Mouse (Mus musculus): ENCODE measurements around the gene Hoxb5. TPM values are rescaled to one million over a fixed set of nuclear protein-coding genes. Genes with fewer than 3 reads are reported as not detected.
A peak's percentile ranks its signal among the peaks of the same experiment; 100 is the strongest.

Gene Hoxb5
- polyA plus RNA-seq, 1 experiment from 2014 or later, result 0.83 TPM

GRCm38 (mm10) chr11:96309288-96309687, 6.2 kb downstream of the Hoxb5 start:
- 18% methylated on average over 4 of the region's 4 CpGs for WGBS
- Histone ChIP-seq H3K9me3 (no peaks in the 10 kb centered on the region), H3K27ac (no peak overlapping the region), H3K4me3 (replicated peaks) (no peak overlapping the region), H3K36me3 (no peaks in the 10 kb centered on the region), H3K9ac (replicated peaks) (no peak overlapping the region), H3K27me3 (peaks cover 100% of the 10 kb centered on the region), H3K4me2 (no peak overlapping the region), H3K4me1 (replicated peaks) (peaks cover 3% of the 10 kb centered on the region; the same call in 1 of the 2 replicates)
- ATAC-seq (ENCODE audit: insufficient number of reproducible peaks, insufficient read depth, low FRiP score, low TSS enrichment, low read depth), result no peak

- Histone ChIP-seq H3K4me1 (replicated peaks) (peaks cover 3% of the 10 kb centered on the region; the same call in 1 of the 2 replicates), H3K36me3 (no peaks in the 10 kb centered on the region), H3K4me2 (no peak overlapping the region), H3K9ac (replicated peaks) (no peak overlapping the region), H3K27ac (no peak overlapping the region), H3K27me3 (peaks cover 100% of the 10 kb centered on the region), H3K4me3 (replicated peaks) (no peak overlapping the region), H3K9me3 (no peaks in the 10 kb centered on the region)
- no peak for ATAC-seq (ENCODE audit: insufficient number of reproducible peaks, insufficient read depth, low FRiP score, low TSS enrichment, low read depth)
- WGBS, result 5% methylated on average over 20 of the region's 20 CpGs
These were observed 7.2 kb downstream of the Hoxb5 start for GRCm38 (mm10) chr11:96310183-96310938.

- H3K27ac ChIP-seq, result no peak overlapping the region
- peaks cover 3% of the 10 kb centered on the region; the same call in 1 of the 2 replicates for H3K4me1 ChIP-seq (replicated peaks)
- 6% methylated on average over 6 of the region's 6 CpGs for WGBS
- no peak for ATAC-seq (ENCODE audit: insufficient number of reproducible peaks, insufficient read depth, low FRiP score, low TSS enrichment, low read depth)
- peak overlapping the region; percentile 23 for H3K4me3 ChIP-seq (replicated peaks)
- peak overlapping the region; percentile 42 for H3K4me2 ChIP-seq
- H3K36me3 ChIP-seq, result no peaks in the 10 kb centered on the region
- no peak overlapping the region for H3K9ac ChIP-seq (replicated peaks)
- H3K27me3 ChIP-seq, result peaks cover 100% of the 10 kb centered on the region
- no peaks in the 10 kb centered on the region for H3K9me3 ChIP-seq
These were observed 8.0 kb downstream of the Hoxb5 start for GRCm38 (mm10) chr11:96311097-96311496.

- H3K27me3 ChIP-seq, result peaks cover 100% of the 10 kb centered on the region
- H3K36me3 ChIP-seq, result no peaks in the 10 kb centered on the region
- H3K4me2 ChIP-seq, result peak overlapping the region; percentile 42
- H3K9me3 ChIP-seq, result no peaks in the 10 kb centered on the region
- no peak overlapping the region; the same call in 1 of the 2 replicates for H3K9ac ChIP-seq (replicated peaks)
- H3K27ac ChIP-seq, result no peak overlapping the region
- ATAC-seq (ENCODE audit: insufficient number of reproducible peaks, insufficient read depth, low FRiP score, low TSS enrichment, low read depth), result 0 out of 2 replicates have a peak, but pooled peaks have one; percentile 66
- peak overlapping the region; percentile 23 for H3K4me3 ChIP-seq (replicated peaks)
- under 1% methylated on average over 31 of the region's 31 CpGs for WGBS
- H3K4me1 ChIP-seq (replicated peaks), result peaks cover 3% of the 10 kb centered on the region; the same call in 1 of the 2 replicates
These were observed 8.6 kb downstream of the Hoxb5 start for GRCm38 (mm10) chr11:96311520-96312417.

GRCm38 (mm10) chr11:96313134-96313533, 10.0 kb downstream of the Hoxb5 start:
- Histone ChIP-seq H3K27ac (no peak overlapping the region), H3K4me2 (no peak overlapping the region)
- ATAC-seq (ENCODE audit: insufficient number of reproducible peaks, insufficient read depth, low FRiP score, low TSS enrichment, low read depth), result no peak

GRCm38 (mm10) chr11:96313806-96314428, 10.8 kb downstream of the Hoxb5 start:
- 8% methylated on average over 12 of the region's 12 CpGs for WGBS
- Histone ChIP-seq H3K4me1 (replicated peaks) (peaks cover 7% of the 10 kb centered on the region), H3K4me2 (peak overlapping the region; percentile 23; the same call in 1 of the 2 replicates), H3K9ac (replicated peaks) (no peak overlapping the region), H3K4me3 (replicated peaks) (no peak overlapping the region), H3K36me3 (no peaks in the 10 kb centered on the region), H3K27me3 (peaks cover 98% of the 10 kb centered on the region), H3K27ac (no peak overlapping the region), H3K9me3 (no peaks in the 10 kb centered on the region)
- no peak for ATAC-seq (ENCODE audit: insufficient number of reproducible peaks, insufficient read depth, low FRiP score, low TSS enrichment, low read depth)

More at GRCm38 (mm10) chr11:96313134-96313533, 10.0 kb downstream of the Hoxb5 start:
- peaks cover 98% of the 10 kb centered on the region for H3K27me3 ChIP-seq
- H3K4me3 ChIP-seq (replicated peaks), result no peak overlapping the region
- 0 out of 2 replicates have a peak, but pooled peaks cover 3% of the 10 kb centered on the region for H3K4me1 ChIP-seq (replicated peaks)
- H3K9ac ChIP-seq (replicated peaks), result no peak overlapping the region
- no peaks in the 10 kb centered on the region for H3K9me3 ChIP-seq
- WGBS, result 30% methylated on average over 2 of the region's 2 CpGs
- H3K36me3 ChIP-seq, result no peaks in the 10 kb centered on the region

GRCm38 (mm10) chr11:96314671-96315343, 11.7 kb downstream of the Hoxb5 start:
- Histone ChIP-seq H3K9ac (replicated peaks) (no peak overlapping the region), H3K4me3 (replicated peaks) (no peak overlapping the region), H3K36me3 (no peaks in the 10 kb centered on the region), H3K4me1 (replicated peaks) (peaks cover 16% of the 10 kb centered on the region), H3K27ac (no peak overlapping the region), H3K4me2 (peak overlapping the region; percentile 23), H3K9me3 (no peaks in the 10 kb centered on the region), H3K27me3 (peaks cover 98% of the 10 kb centered on the region)
- no peak for ATAC-seq (ENCODE audit: insufficient number of reproducible peaks, insufficient read depth, low FRiP score, low TSS enrichment, low read depth)
- WGBS, result under 1% methylated on average over 34 of the region's 34 CpGs

- no peaks in the 10 kb centered on the region for H3K36me3 ChIP-seq
- H3K4me1 ChIP-seq (replicated peaks), result peaks cover 21% of the 10 kb centered on the region
- H3K27ac ChIP-seq, result no peak overlapping the region
- H3K4me3 ChIP-seq (replicated peaks), result no peak overlapping the region
- H3K9me3 ChIP-seq, result no peaks in the 10 kb centered on the region
- peaks cover 98% of the 10 kb centered on the region for H3K27me3 ChIP-seq
- no peak for ATAC-seq (ENCODE audit: insufficient number of reproducible peaks, insufficient read depth, low FRiP score, low TSS enrichment, low read depth)
- no peak overlapping the region for H3K9ac ChIP-seq (replicated peaks)
- 7% methylated on average over 5 of the region's 5 CpGs for WGBS
- peak overlapping the region; percentile 23 for H3K4me2 ChIP-seq
These were observed 12.2 kb downstream of the Hoxb5 start for GRCm38 (mm10) chr11:96315344-96315681.

- peaks cover 21% of the 10 kb centered on the region for H3K4me1 ChIP-seq (replicated peaks)
- no peak overlapping the region for H3K4me2 ChIP-seq
- H3K9me3 ChIP-seq, result no peaks in the 10 kb centered on the region
- H3K36me3 ChIP-seq, result no peaks in the 10 kb centered on the region
- no peak overlapping the region for H3K4me3 ChIP-seq (replicated peaks)
- no peak overlapping the region for H3K9ac ChIP-seq (replicated peaks)
- WGBS, result 5% methylated on average over 18 of the region's 18 CpGs
- H3K27ac ChIP-seq, result no peak overlapping the region
- H3K27me3 ChIP-seq, result peaks cover 97% of the 10 kb centered on the region
- no peak for ATAC-seq (ENCODE audit: insufficient number of reproducible peaks, insufficient read depth, low FRiP score, low TSS enrichment, low read depth)
These were observed 13.8 kb downstream of the Hoxb5 start for GRCm38 (mm10) chr11:96316696-96317607.
